ENCODE assay signal across 8 mouse cellular contexts in the genomic region with DNA sequence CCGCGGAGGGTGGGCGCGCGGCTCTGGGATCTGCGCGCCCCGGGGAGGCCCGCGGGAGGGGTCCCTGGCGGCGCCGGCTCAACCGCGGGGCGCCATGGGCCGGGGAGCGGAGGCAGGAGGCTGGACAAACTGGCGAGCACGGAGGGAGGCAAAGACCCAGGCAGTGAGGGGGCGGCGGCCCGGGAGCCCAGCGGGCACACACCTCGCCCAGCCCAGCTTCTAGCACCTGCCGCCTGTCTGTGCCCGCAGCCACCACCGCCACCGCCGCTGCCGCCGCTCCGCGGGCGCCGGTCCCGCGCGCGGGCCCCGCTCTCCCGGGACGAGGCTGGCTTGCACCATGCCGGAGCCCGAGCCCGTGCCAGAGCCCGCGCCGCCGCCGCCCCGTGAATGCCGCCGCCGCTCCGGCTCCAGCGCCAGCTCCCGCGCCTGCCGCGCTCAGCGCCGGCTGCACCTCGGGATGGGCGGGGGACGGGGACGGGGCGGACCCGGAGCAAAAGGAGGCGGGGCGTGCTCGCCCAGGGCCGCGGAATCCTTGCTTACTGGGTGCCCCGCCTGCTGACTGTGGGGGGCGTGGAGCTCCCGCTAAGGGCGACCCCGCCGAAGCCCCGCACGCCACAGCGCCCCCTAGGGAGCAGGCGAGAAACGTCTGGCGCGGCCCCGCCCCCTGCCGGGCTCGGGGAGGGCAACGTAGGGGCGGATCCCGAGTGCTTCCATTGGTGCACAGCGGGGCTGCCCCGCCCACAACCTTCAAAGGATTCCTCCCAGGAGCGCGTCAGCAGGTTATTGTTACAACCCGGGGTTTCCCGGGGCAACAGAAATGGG. TPM values are rescaled to one million over a fixed set of nuclear protein-coding genes. Genes with fewer than 3 reads are reported as not detected.
DNase-seq lines count a peak whose midpoint lies in the region; ATAC-seq and TF ChIP-seq lines count a peak whose summit lies in the region.

A gene (minus strand): TSS at position 60 of the 822 bp plus-strand sequence.

- no peak for TF ChIP-seq EP300 in lung, postnatal 0 days (IDR thresholded peaks at IDR 0.05)

- H3K27me3 ChIP-seq in hindbrain, embryonic 10.5 days (ENCODE audit: insufficient read depth, poor library complexity, severe bottlenecking), result peaks cover 84% of the 10 kb centered on the region
- H3K27me3 ChIP-seq in lung, postnatal 0 days (replicated peaks; ENCODE audit: insufficient read depth, low read length), result peaks cover 11% of the 10 kb centered on the region; the same call in 1 of the 2 replicates

- peak within 1 kb of the TSS; percentile 99 for H3K4me2 ChIP-seq in lung, postnatal 0 days (replicated peaks; ENCODE audit: low read depth, low read length)

- H3K9ac ChIP-seq in lung, postnatal 0 days (replicated peaks; ENCODE audit: low read depth), result peak within 1 kb of the TSS; percentile 23; the same call in 1 of the 2 replicates

- H3K4me1 ChIP-seq in hindbrain, embryonic 10.5 days (replicated peaks), result peaks cover 56% of the 10 kb centered on the region
- H3K4me1 ChIP-seq in lung, postnatal 0 days (ENCODE audit: insufficient read depth, low read depth, low read length), result peaks cover 13% of the 10 kb centered on the region; the same call in 1 of the 2 replicates

- no peaks in the 10 kb centered on the region for H3K36me3 ChIP-seq in hindbrain, embryonic 10.5 days
- no peaks in the 10 kb centered on the region for H3K36me3 ChIP-seq in lung, postnatal 0 days (ENCODE audit: insufficient read depth, low read length)

- TF ChIP-seq CTCF in lung, postnatal 0 days (IDR thresholded peaks at IDR 0.05), result peak; percentile 89

- peak; percentile 74 for ATAC-seq in frontal cortex, adult (ENCODE audit: low TSS enrichment)
- ATAC-seq in lung, postnatal 0 days, result peak; percentile 92

- WGBS in hindbrain, embryonic 10.5 days, result under 1% methylated on average over 91 of the region's 99 CpGs
- WGBS in lung, postnatal 0 days, result 0% methylated on average over 27 of the region's 99 CpGs

- peak within 1 kb of the TSS; percentile 86 for H3K27ac ChIP-seq in hindbrain, embryonic 10.5 days
- no peak within 1 kb of the TSS for H3K27ac ChIP-seq in lung, postnatal 0 days (ENCODE audit: low read length)

- no peaks in the 10 kb centered on the region for H3K9me3 ChIP-seq in hindbrain, embryonic 10.5 days
- H3K9me3 ChIP-seq in lung, postnatal 0 days (ENCODE audit: low read length), result no peaks in the 10 kb centered on the region

- peak; percentile 92 for DNase-seq in MN1 (ENCODE audit: low spot score)
- DNase-seq in cerebellum, adult 9-10 months, result peak; percentile 82
- DNase-seq in hindbrain, embryonic 10.5 days (ENCODE audit: low spot score), result peak; percentile 97
- DNase-seq in layer of hippocampus, adult 9-11 months, result peak; percentile 97
- peak; percentile 98 for DNase-seq in lung, postnatal 0 days (ENCODE audit: low spot score)
- peak; percentile 99 for DNase-seq in ovary, postnatal 36 days (ENCODE audit: low spot score)
- peak; percentile 96 for DNase-seq in thymus, postnatal 25 days

- H3K4me3 ChIP-seq in hindbrain, embryonic 10.5 days, result peak within 1 kb of the TSS; percentile 76
- peak within 1 kb of the TSS; percentile 52 for H3K4me3 ChIP-seq in lung, postnatal 0 days (ENCODE audit: low read depth, low read length)

RNA-seq across cellular contexts. Expression of the gene that starts here (rescaled TPM):
- 0.20 and 0.25 TPM in 2 replicates for polyA plus RNA-seq in hindbrain, embryonic 10.5 days (2016; fragmentation: Nextera tagmentation; extraction: Ambion mirVana)
- 0.13 and 0.26 TPM in 2 replicates for polyA plus RNA-seq in lung, postnatal 0 days (2015; fragmentation: Nextera tagmentation; extraction: Ambion mirVana)

Comparison
In these comparisons a context has a peak if more than half of its experiments do, and no peak if none do; other contexts are left out.
1. Peak in DNase-seq, H3K4me3 ChIP-seq and H3K27ac ChIP-seq in hindbrain, embryonic 10.5 days; RNA of the gene not detected or under 1 TPM.
2. Peak in DNase-seq, ATAC-seq, H3K4me3 ChIP-seq, H3K9ac ChIP-seq and H3K4me2 ChIP-seq in lung, postnatal 0 days; RNA of the gene not detected or under 1 TPM.